Mouse (Mus musculus) myocyte (in vitro differentiated cells): ENCODE data around the gene Uvrag. TPM values are rescaled to one million over a fixed set of nuclear protein-coding genes. Genes with fewer than 3 reads are reported as not detected.

Source experiments
- H3K27me3 ChIP-seq: one replicate; pipeline ENCODE4 v1.6.1; 2011; ENCODE audit not compliant: control insufficient read depth, insufficient read depth, insufficient read length
- H3K36me3 ChIP-seq: one replicate; pipeline ENCODE4 v1.6.1; 2011; ENCODE audit not compliant: control insufficient read depth, insufficient read depth
- H3K4me2 ChIP-seq: one replicate; pipeline ENCODE4 v1.6.1; 2011; ENCODE audit warnings: low read depth, control low read depth
- H3K4me3 ChIP-seq: one replicate; pipeline ENCODE4 v1.5.1; 2011; ENCODE audit warnings: mild to moderate bottlenecking, control low read depth, moderate library complexity
- H3K79me2 ChIP-seq: one replicate; pipeline ENCODE4 v1.6.1; 2011; ENCODE audit not compliant: control insufficient read depth, insufficient read depth
- H3ac ChIP-seq: one replicate; pipeline ENCODE4 v1.6.1; 2011; ENCODE audit not compliant: control insufficient read depth, insufficient read length
- CEBPB ChIP-seq: IDR thresholded peaks from 2 replicates; pipeline ENCODE4 v1.6.1; 2011; ENCODE audit warnings: mild to moderate bottlenecking, moderate library complexity; ENCODE audit not compliant: poor library complexity, insufficient read depth, severe bottlenecking
- E2F4 ChIP-seq: IDR thresholded peaks from one replicate; pipeline ENCODE4 v1.6.1; 2011; ENCODE audit warnings: mild to moderate bottlenecking, control low read depth, moderate library complexity; ENCODE audit not compliant: insufficient read depth
- MAX ChIP-seq: IDR thresholded peaks from one replicate; pipeline ENCODE4 v1.6.1; 2011; ENCODE audit warnings: low read depth, mild to moderate bottlenecking, control low read depth
- MYOD1 ChIP-seq, 3 experiments: IDR thresholded peaks; one replicate each; pipeline ENCODE4 v1.6.1; 2011; ENCODE audit warnings: control low read depth in 2 of 3, low read depth in 2 of 3, mild to moderate bottlenecking in 2 of 3, moderate library complexity in 1 of 3; ENCODE audit not compliant: insufficient read length in 2 of 3, control insufficient read depth in 1 of 3
- MYOG ChIP-seq, 3 experiments: IDR thresholded peaks; one replicate each; pipeline ENCODE4 v1.6.1; 2011; ENCODE audit warnings: control low read depth in 2 of 3, low read depth in 2 of 3, mild to moderate bottlenecking in 2 of 3; ENCODE audit not compliant: insufficient read length in 2 of 3, control insufficient read depth in 1 of 3, insufficient read depth in 1 of 3
- POLR2A ChIP-seq: IDR thresholded peaks from one replicate; pipeline ENCODE4 v1.6.1; 2011; ENCODE audit warnings: low read depth, mild to moderate bottlenecking, control low read depth, moderate library complexity; ENCODE audit not compliant: insufficient read length
- POLR2AphosphoS2 ChIP-seq: IDR thresholded peaks from one replicate; pipeline ENCODE4 v1.6.1; 2011; ENCODE audit warnings: low read depth, control low read depth; ENCODE audit not compliant: insufficient read length
- REST ChIP-seq: IDR thresholded peaks from one replicate; pipeline ENCODE4 v1.6.1; 2011; ENCODE audit warnings: mild to moderate bottlenecking, control low read depth, moderate library complexity; ENCODE audit not compliant: insufficient read depth, insufficient read length
- SRF ChIP-seq: IDR thresholded peaks from one replicate; pipeline ENCODE4 v1.6.1; 2011; ENCODE audit warnings: low read depth; ENCODE audit not compliant: control insufficient read depth, insufficient read length
- TCF12 ChIP-seq: IDR thresholded peaks from one replicate; pipeline ENCODE4 v1.6.1; 2011; ENCODE audit warnings: mild to moderate bottlenecking, control low read depth; ENCODE audit not compliant: poor library complexity, insufficient read depth, severe bottlenecking
- TCF3 ChIP-seq: IDR thresholded peaks from one replicate; pipeline ENCODE4 v1.6.1; 2011; ENCODE audit warnings: low read depth, control low read depth; ENCODE audit not compliant: insufficient read length
- USF1 ChIP-seq: IDR thresholded peaks from one replicate; pipeline ENCODE4 v1.6.1; 2011; ENCODE audit warnings: low read depth, mild to moderate bottlenecking, control low read depth, moderate library complexity
- polyA plus RNA-seq: library from polyadenylated mRNA; unstranded; fragments of >200 nt; fragmentation: generic; extraction: Trizol; gene quantifications from one replicate; pipeline ENCODE4 v1.2.1, GENCODE M21; 2012; ENCODE audit warnings: missing spikeins

Uvrag gene
- polyA plus RNA-seq, 1 experiment = 9.0 TPM

DNA sequence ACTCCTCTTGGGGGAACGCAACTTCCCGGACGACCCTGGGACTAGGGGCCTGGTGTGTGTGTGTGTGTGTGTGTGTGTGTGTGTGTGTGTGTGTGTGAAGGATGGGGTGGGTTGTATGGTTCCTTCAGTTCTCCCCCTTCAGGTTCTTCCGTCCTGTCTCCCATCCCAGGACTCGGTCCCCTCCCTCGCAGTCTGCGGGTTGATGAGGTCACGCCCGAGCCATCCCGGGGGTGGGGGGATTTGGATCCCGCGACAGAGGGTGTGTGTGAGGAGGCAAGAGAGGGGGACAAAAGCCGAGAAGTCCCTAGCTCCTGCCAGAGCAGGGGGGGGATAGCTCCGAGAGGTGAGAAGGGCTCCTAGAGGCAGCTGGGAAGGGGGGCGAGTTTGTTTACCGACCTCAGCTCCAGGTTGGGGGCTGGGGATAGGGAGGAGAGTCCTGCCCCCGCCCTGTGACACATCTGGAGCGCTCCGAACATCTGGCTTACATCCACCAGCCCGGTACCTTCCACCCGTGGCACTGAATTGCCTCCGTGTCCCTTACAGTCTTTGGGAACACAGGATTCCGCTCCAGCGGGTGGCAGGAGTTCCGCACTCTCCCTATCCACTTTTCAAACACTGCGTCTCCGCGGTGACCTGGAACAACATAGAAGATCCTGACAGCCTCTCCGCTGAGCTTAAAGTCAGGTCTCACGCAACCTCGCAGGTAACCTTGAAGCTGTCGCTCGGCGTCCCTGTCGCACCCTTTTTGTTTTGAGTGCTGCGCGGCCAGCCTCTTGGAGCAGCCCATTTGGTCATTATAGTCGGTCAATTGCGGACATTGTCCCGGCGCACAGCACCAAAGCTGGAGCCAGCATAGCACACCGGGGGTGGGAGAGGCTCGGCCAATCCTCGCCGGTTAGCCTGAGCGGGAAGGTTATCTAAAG lies 305.2 kb downstream of the Uvrag start:
- Histone ChIP-seq H3K27me3 (peaks cover 49% of the 10 kb centered on the region), H3K4me3 (peak overlapping the region; percentile 24), H3K4me2 (peak overlapping the region; percentile 97), H3K79me2 (no peaks in the 10 kb centered on the region), H3ac (peak overlapping the region; percentile 1), H3K36me3 (no peaks in the 10 kb centered on the region)
- TF ChIP-seq USF1 (no peak), MAX (no peak), REST (no peak), CEBPB (no peak), MYOG (IDR thresholded peaks at IDR 0.05; ENCODE audit: control insufficient read depth in 1 of 3, insufficient read depth in 1 of 3, insufficient read length in 2 of 3, low read depth in 2 of 3) (no peak), TCF3 (no peak), SRF (no peak), POLR2AphosphoS2 (no peak), TCF12 (no peak), POLR2A (no peak), MYOD1 (IDR thresholded peaks at IDR 0.05; ENCODE audit: control insufficient read depth in 1 of 3, insufficient read length in 2 of 3, low read depth in 2 of 3) (no peak), E2F4 (no peak)

Other genes starting within 250 kb of the Uvrag start
- 6.9 TPM for gene Dgat2, start 41.6 kb upstream of the Uvrag start, polyA plus RNA-seq
- 1.9 TPM for gene Mogat2, start 97.5 kb upstream of the Uvrag start, polyA plus RNA-seq
- 35.1 TPM for gene Map6, start 126.3 kb upstream of the Uvrag start, polyA plus RNA-seq
- gene Serpinh1, start 212.1 kb upstream of the Uvrag start, polyA plus RNA-seq = 1,713 TPM
- 9.5 TPM for gene Gdpd5, start 240.3 kb upstream of the Uvrag start, polyA plus RNA-seq